ENCODE assay signal across 8 mouse cellular contexts in the genomic region with DNA sequence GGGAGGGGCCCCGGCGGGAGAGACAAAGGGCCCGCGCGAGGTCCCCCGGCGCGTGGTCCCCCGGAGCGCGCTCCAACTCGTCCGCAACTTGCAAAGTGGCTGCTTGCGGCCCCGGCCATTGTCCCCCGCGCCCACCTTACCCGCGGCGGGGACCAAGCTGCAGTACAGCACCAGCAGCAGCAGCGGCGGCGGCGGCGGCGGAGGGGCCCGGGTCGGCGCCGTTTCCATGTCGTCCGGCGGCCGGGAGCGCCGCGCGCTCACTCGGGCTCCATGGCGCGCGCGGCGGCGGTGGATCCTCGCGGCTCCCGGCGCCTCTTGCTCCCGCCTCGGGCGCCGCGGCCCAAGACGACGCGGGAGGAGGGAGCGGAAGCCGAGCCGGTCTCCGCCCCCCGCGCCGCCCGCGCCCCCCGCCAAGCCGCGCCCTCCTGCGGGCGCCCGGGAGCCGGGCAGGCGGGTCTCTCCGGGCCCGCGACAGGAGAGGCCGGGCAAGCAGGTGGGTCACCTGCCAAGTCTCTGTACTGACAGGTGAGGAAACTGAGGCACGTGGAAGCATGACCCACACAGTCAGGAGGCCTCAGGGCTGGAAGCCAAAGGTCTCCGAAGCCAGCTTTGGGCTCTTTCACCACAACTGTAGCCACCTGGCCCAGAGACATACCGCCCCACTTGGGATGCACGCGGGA. TPM values are rescaled to one million over a fixed set of nuclear protein-coding genes. Genes with fewer than 3 reads are reported as not detected.
DNase-seq lines count a peak whose midpoint lies in the region; ATAC-seq and TF ChIP-seq lines count a peak whose summit lies in the region.

Lrp5 (minus strand) TSS at position 350 of the 680 bp plus-strand sequence.

- WGBS in hindbrain, embryonic 16.5 days = under 1% methylated on average over 36 of the region's 83 CpGs
- 1% methylated on average over 71 of the region's 83 CpGs for WGBS in liver, embryonic 14.5 days (ENCODE audit: insufficient replicate concordance)

- H3K4me2 ChIP-seq in hindbrain, embryonic 16.5 days (ENCODE audit: low read length) = peak within 1 kb of the TSS; percentile 100
- peak within 1 kb of the TSS; percentile 76 for H3K4me2 ChIP-seq in liver, embryonic 14.5 days (ENCODE audit: low read depth)

- no peaks in the 10 kb centered on the region for H3K9me3 ChIP-seq in hindbrain, embryonic 16.5 days (ENCODE audit: control insufficient read depth, low read length)
- no peaks in the 10 kb centered on the region for H3K9me3 ChIP-seq in liver, embryonic 14.5 days (ENCODE audit: control insufficient read depth, low read length)

- peak within 1 kb of the TSS; percentile 82 for H3K27ac ChIP-seq in layer of hippocampus, adult 2 months
- peak within 1 kb of the TSS; percentile 48 for H3K27ac ChIP-seq in hindbrain, embryonic 16.5 days (ENCODE audit: low read depth, low read length)
- H3K27ac ChIP-seq in liver, embryonic 14.5 days = no peak within 1 kb of the TSS

- peak; percentile 32; the same call in 1 of the 2 replicates for TF ChIP-seq CTCF in layer of hippocampus, adult 2 months (conservative IDR thresholded peaks at IDR 0.05)
- TF ChIP-seq CTCF in liver, embryonic 14.5 days (IDR thresholded peaks at IDR 0.05; ENCODE audit: low read depth) = no peak

- intact Hi-C loops in gastrocnemius, postnatal 14 days (cut with DNase I; ENCODE audit: low total_unique reads) = no loop called here

- peaks cover 4% of the 10 kb centered on the region for H3K27me3 ChIP-seq in hindbrain, embryonic 16.5 days (replicated peaks; ENCODE audit: control insufficient read depth, insufficient read depth, low read length)
- H3K27me3 ChIP-seq in liver, embryonic 14.5 days (ENCODE audit: control insufficient read depth, insufficient read depth, low read length) = peaks cover 10% of the 10 kb centered on the region

- no peak for TF ChIP-seq EP300 in liver, embryonic 14.5 days (IDR thresholded peaks at IDR 0.05; ENCODE audit: low read depth)

- ATAC-seq in hindbrain, embryonic 16.5 days = 0 out of 2 replicates have a peak, but pooled peaks have one; percentile 19
- ATAC-seq in liver, embryonic 14.5 days (ENCODE audit: insufficient read depth) = peak; percentile 44; the same call in 1 of the 2 replicates

- no peak for DNase-seq in layer of hippocampus, adult 2 months (ENCODE audit: low spot score in 2 of 2)
- no peak for DNase-seq in layer of hippocampus, adult 18-20 months (ENCODE audit: low spot score in 2 of 2)
- peak; percentile 85 to 91 for DNase-seq in adrenal gland, postnatal 36 days
- DNase-seq in gastrocnemius, postnatal 14 days = peak; percentile 73
- no peak for DNase-seq in liver, embryonic 14.5 days (ENCODE audit: low read depth in 3 of 3, low spot score in 3 of 3)
- peak; percentile 54 for DNase-seq in neural tube, embryonic 10.5 days (ENCODE audit: extremely low spot score, low spot score)
- DNase-seq in urinary bladder, postnatal 4 days (ENCODE audit: low spot score in 2 of 2) = peak; percentile 65 to 68

- H3K9ac ChIP-seq in hindbrain, embryonic 16.5 days (ENCODE audit: low read depth, low read length) = peak within 1 kb of the TSS; percentile 87
- H3K9ac ChIP-seq in liver, embryonic 14.5 days (replicated peaks) = peak within 1 kb of the TSS; percentile 53

- no peaks in the 10 kb centered on the region for H3K36me3 ChIP-seq in hindbrain, embryonic 16.5 days (ENCODE audit: control insufficient read depth, insufficient read depth, low read length)
- H3K36me3 ChIP-seq in liver, embryonic 14.5 days (replicated peaks; ENCODE audit: control insufficient read depth, insufficient read depth, low read depth) = no peaks in the 10 kb centered on the region

- H3K4me3 ChIP-seq in layer of hippocampus, adult 2 months = peak within 1 kb of the TSS; percentile 68
- peak within 1 kb of the TSS; percentile 85 for H3K4me3 ChIP-seq in hindbrain, embryonic 16.5 days (ENCODE audit: low read length)
- H3K4me3 ChIP-seq in liver, embryonic 14.5 days (ENCODE audit: insufficient read depth in 1 of 2, low read depth in 2 of 2, low read length in 2 of 2) = peak within 1 kb of the TSS; percentile 66 to 67

- H3K4me1 ChIP-seq in hindbrain, embryonic 16.5 days (ENCODE audit: control insufficient read depth, insufficient read depth, low read depth, low read length) = peaks cover 20% of the 10 kb centered on the region
- H3K4me1 ChIP-seq in liver, embryonic 14.5 days (replicated peaks; ENCODE audit: control insufficient read depth in 2 of 2, insufficient read depth in 2 of 2, low read length in 1 of 2) = peaks cover 0 to 20% of the 10 kb centered on the region in 2 experiments; a peak in 3 of 4 replicates

RNA-seq across cellular contexts. Expression of gene Lrp5, which starts in this region (rescaled TPM):
- total RNA-seq in layer of hippocampus, adult 2 months (2021) = 10 to 100 TPM in 1 of 2 experiments, 1 to 10 TPM in 1; 9.4 to 10.0 TPM
- 10 to 100 TPM in 1 of 2 experiments, 1 to 10 TPM in 1; 9.2 to 10.4 TPM for total RNA-seq in layer of hippocampus, adult 18-20 months (2021)
- 100 to 1,000 TPM in 1 of 2 experiments, 10 to 100 TPM in 1; 95.6 to 154 TPM for total RNA-seq in adrenal gland, postnatal 36 days (2021)
- 10 to 100 TPM; 33.0 to 39.3 TPM for total RNA-seq in gastrocnemius, postnatal 14 days (2021)
- polyA plus RNA-seq in hindbrain, embryonic 16.5 days (2015; fragmentation: Nextera tagmentation; extraction: Ambion mirVana) = 1.3 and 1.5 TPM in 2 replicates
- polyA plus RNA-seq in liver, embryonic 14.5 days (2012; rRNA removed) = 6.8 and 7.4 TPM in 2 replicates
- polyA plus RNA-seq in liver, embryonic 14.5 days (2014; fragmentation: Nextera tagmentation; extraction: Ambion mirVana) = 2.2 and 2.3 TPM in 2 replicates

Comparison
In these comparisons a context has a peak if more than half of its experiments do, and no peak if none do; other contexts are left out.
1. DNase-seq: peak in adrenal gland, postnatal 36 days (2 of 2), gastrocnemius, postnatal 14 days (single experiment), neural tube, embryonic 10.5 days (single experiment) and urinary bladder, postnatal 4 days (2 of 2); none in layer of hippocampus, adult 2 months (0 of 2), layer of hippocampus, adult 18-20 months (0 of 2) and liver, embryonic 14.5 days (0 of 3).
2. Peak in every context shown above with its lines, with median percentiles within 50 percentile points of each other: H3K4me3 ChIP-seq.